Mouse (Mus musculus) midbrain, embryonic 11.5 days (tissue): ENCODE data around the gene Pold4. TPM values are rescaled to one million over a fixed set of nuclear protein-coding genes. Genes with fewer than 3 reads are reported as not detected.

ENCODE experiments used
- ATAC-seq: fragments of 200-750 bp; cut with Nextera tagmentation; 2 replicates; pipeline ENCODE4 v1.8.0; 2017; ENCODE audit warnings: moderate TSS enrichment, moderate library complexity; ENCODE audit not compliant: low FRiP score
- DNase-seq: peaks from one replicate; pipeline ENCODE4 v3.0.0; 2015; ENCODE audit warnings: low spot score; ENCODE audit errors: missing footprints
- H3K27ac ChIP-seq: fragments of 300-500 bp; sonication (generic); 2 replicates; pipeline ENCODE4 v1.5.1; 2014; ENCODE audit warnings: low read depth, low read length
- H3K27me3 ChIP-seq: fragments of 300-500 bp; sonication (generic); 2 replicates; pipeline ENCODE4 v1.6.1; 2014; ENCODE audit warnings: mild to moderate bottlenecking, low read length, moderate library complexity, mixed read lengths; ENCODE audit not compliant: control insufficient read depth, insufficient read depth
- H3K36me3 ChIP-seq: fragments of 300-500 bp; sonication (generic); 2 replicates; pipeline ENCODE4 v1.6.1; 2014; ENCODE audit warnings: mild to moderate bottlenecking, low read length, moderate library complexity, mixed read lengths; ENCODE audit not compliant: control insufficient read depth, insufficient read depth
- H3K4me1 ChIP-seq: fragments of 300-500 bp; sonication (generic); 2 replicates; pipeline ENCODE4 v1.6.1; 2014; ENCODE audit warnings: low read length; ENCODE audit not compliant: control insufficient read depth, insufficient read depth
- H3K4me2 ChIP-seq: fragments of 300-500 bp; sonication (generic); 2 replicates; pipeline ENCODE4 v1.6.1; 2014; ENCODE audit warnings: mild to moderate bottlenecking, moderate library complexity
- H3K4me3 ChIP-seq: fragments of 300-500 bp; sonication (generic); 2 replicates; pipeline ENCODE4 v1.5.1; 2014; ENCODE audit warnings: low read depth, low read length
- H3K9ac ChIP-seq: fragments of 300-500 bp; sonication (generic); 2 replicates; pipeline ENCODE4 v1.6.1; 2014; ENCODE audit warnings: low read length
- H3K9me3 ChIP-seq: fragments of 300-500 bp; sonication (generic); 2 replicates; pipeline ENCODE4 v1.6.1; 2016; ENCODE audit warnings: low read length; ENCODE audit not compliant: control insufficient read depth
- WGBS: fragments of 180-500 bp; shearing (Covaris S2); extraction: QIAGEN DNeasy Blood & Tissue Kit; methylation state at CpG from one replicate; pipeline ENCODE4 v1.1.7; 2014; 5-methylcytosine and 5-hydroxymethylcytosine counted together
- polyA plus RNA-seq: library from polyadenylated mRNA; unstranded; fragments of >200 nt; fragmentation: Nextera tagmentation; extraction: Ambion mirVana; gene quantifications from 2 replicates; pipeline ENCODE4 v1.2.1, GENCODE M21; 2014

The Pold4 gene
- polyA plus RNA-seq, 1 experiment from 2014 or later, result 12.6 TPM

GRCm38 (mm10) chr19:4192251-4192985 is 39.3 kb upstream of the Pold4 start:
- Histone ChIP-seq H3K27ac (peak overlapping the region; percentile 68), H3K4me1 (peaks cover 12% of the 10 kb centered on the region), H3K4me2 (peak overlapping the region; percentile 91), H3K27me3 (no peaks in the 10 kb centered on the region), H3K9me3 (no peaks in the 10 kb centered on the region), H3K4me3 (peak overlapping the region; percentile 97), H3K36me3 (peaks cover 21% of the 10 kb centered on the region), H3K9ac (peak overlapping the region; percentile 98)
- WGBS, result 1% methylated on average over 44 of the region's 52 CpGs
- DNase-seq (peak; percentile 94), ATAC-seq (peak; percentile 31)

GRCm38 (mm10) chr19:4193129-4193528 is 38.6 kb upstream of the Pold4 start:
- no peaks in the 10 kb centered on the region for H3K27me3 ChIP-seq
- no peaks in the 10 kb centered on the region for H3K9me3 ChIP-seq
- peaks cover 12% of the 10 kb centered on the region for H3K4me1 ChIP-seq
- DNase-seq, result no peak
- 71% methylated on average over 6 of the region's 6 CpGs for WGBS
- peak overlapping the region; percentile 91 for H3K4me2 ChIP-seq
- no peak overlapping the region for H3K27ac ChIP-seq
- peaks cover 21% of the 10 kb centered on the region for H3K36me3 ChIP-seq
- H3K9ac ChIP-seq, result peak overlapping the region; percentile 98
- no peak for ATAC-seq
- H3K4me3 ChIP-seq, result peak overlapping the region; percentile 97

- Histone ChIP-seq H3K36me3 (peaks cover 21% of the 10 kb centered on the region), H3K9me3 (no peaks in the 10 kb centered on the region), H3K27ac (no peak overlapping the region), H3K4me2 (no peak overlapping the region), H3K9ac (no peak overlapping the region), H3K4me3 (no peak overlapping the region), H3K4me1 (peaks cover 12% of the 10 kb centered on the region), H3K27me3 (no peaks in the 10 kb centered on the region)
- DNase-seq (no peak), ATAC-seq (no peak)
- WGBS, result 91% methylated on average over 8 of the region's 8 CpGs
Measured at GRCm38 (mm10) chr19:4194021-4194724, 37.5 kb upstream of the Pold4 start.

GRCm38 (mm10) chr19:4194776-4195650 is 36.7 kb upstream of the Pold4 start:
- DNase-seq (no peak), ATAC-seq (no peak)
- Histone ChIP-seq H3K9me3 (no peaks in the 10 kb centered on the region), H3K9ac (no peak overlapping the region), H3K4me1 (peaks cover 12% of the 10 kb centered on the region), H3K4me3 (no peak overlapping the region), H3K27ac (no peak overlapping the region), H3K4me2 (no peak overlapping the region), H3K36me3 (peaks cover 22% of the 10 kb centered on the region), H3K27me3 (no peaks in the 10 kb centered on the region)
- WGBS, result 87% methylated on average over 12 of the region's 12 CpGs

- Histone ChIP-seq H3K9me3 (no peaks in the 10 kb centered on the region), H3K4me1 (peaks cover 22% of the 10 kb centered on the region), H3K36me3 (peaks cover 25% of the 10 kb centered on the region), H3K4me2 (no peak overlapping the region), H3K4me3 (no peak overlapping the region), H3K27ac (no peak overlapping the region), H3K27me3 (no peaks in the 10 kb centered on the region), H3K9ac (no peak overlapping the region)
- ATAC-seq (no peak), DNase-seq (no peak)
- WGBS, result 75% methylated on average over 2 of the region's 2 CpGs
Measured at GRCm38 (mm10) chr19:4196048-4196447, 35.7 kb upstream of the Pold4 start.

- ATAC-seq (no peak), DNase-seq (no peak)
- Histone ChIP-seq H3K4me1 (peaks cover 20% of the 10 kb centered on the region), H3K27ac (no peak overlapping the region), H3K9ac (no peak overlapping the region), H3K4me2 (no peak overlapping the region), H3K9me3 (no peaks in the 10 kb centered on the region), H3K36me3 (peaks cover 25% of the 10 kb centered on the region), H3K4me3 (no peak overlapping the region), H3K27me3 (no peaks in the 10 kb centered on the region)
- WGBS, result 65% methylated on average over 5 of the region's 5 CpGs
Measured at GRCm38 (mm10) chr19:4196548-4196947, 35.2 kb upstream of the Pold4 start.

- Histone ChIP-seq H3K9ac (no peak overlapping the region), H3K4me1 (peaks cover 22% of the 10 kb centered on the region), H3K36me3 (peaks cover 25% of the 10 kb centered on the region), H3K4me2 (no peak overlapping the region), H3K4me3 (no peak overlapping the region), H3K9me3 (no peaks in the 10 kb centered on the region), H3K27ac (no peak overlapping the region), H3K27me3 (no peaks in the 10 kb centered on the region)
- no peak for ATAC-seq
- DNase-seq, result no peak
- WGBS, result 80% methylated on average over 3 of the region's 3 CpGs
Measured at GRCm38 (mm10) chr19:4197180-4197579, 34.5 kb upstream of the Pold4 start.

GRCm38 (mm10) chr19:4201291-4201909 is 30.3 kb upstream of the Pold4 start, which contains the start of gene Rad9a:
Gene Rad9a (minus strand): TSS chr19:4201662.
- Histone ChIP-seq H3K4me1 (peaks cover 18% of the 10 kb centered on the region), H3K36me3 (peaks cover 11% of the 10 kb centered on the region), H3K27ac (no peak within 1 kb of the TSS), H3K9me3 (no peaks in the 10 kb centered on the region), H3K4me3 (peak within 1 kb of the TSS; percentile 54), H3K27me3 (peaks cover 2% of the 10 kb centered on the region; the same call in 1 of the 2 replicates), H3K4me2 (peak within 1 kb of the TSS; percentile 64), H3K9ac (peak within 1 kb of the TSS; percentile 67)
- WGBS, result under 1% methylated on average over 34 of the region's 34 CpGs
- DNase-seq (peak; percentile 98), ATAC-seq (peak; percentile 87)
